Mouse (Mus musculus): ENCODE data around the gene Slc38a9. TPM values are rescaled to one million over a fixed set of nuclear protein-coding genes. Genes with fewer than 3 reads are reported as not detected.
A peak's percentile ranks its signal among the peaks of the same experiment; 100 is the strongest.

The Slc38a9 gene
- total RNA-seq (2021), result 1 to 10 TPM; 5.7 to 6.0 TPM
- long read RNA-seq, experiment 1, full-length matches to known transcripts, result 2 of 5 reads
- long read RNA-seq, experiment 1, partial matches to known transcripts, result 2 of 5 reads
- long read RNA-seq, experiment 1, other reads (novel, unspliced or antisense), result 1 of 5 reads
- long read RNA-seq, experiment 2, full-length matches to known transcripts, result 1 of 6 reads
- long read RNA-seq, experiment 2, partial matches to known transcripts, result 1 of 6 reads
- long read RNA-seq, experiment 2, other reads (novel, unspliced or antisense), result 4 of 6 reads

DNA sequence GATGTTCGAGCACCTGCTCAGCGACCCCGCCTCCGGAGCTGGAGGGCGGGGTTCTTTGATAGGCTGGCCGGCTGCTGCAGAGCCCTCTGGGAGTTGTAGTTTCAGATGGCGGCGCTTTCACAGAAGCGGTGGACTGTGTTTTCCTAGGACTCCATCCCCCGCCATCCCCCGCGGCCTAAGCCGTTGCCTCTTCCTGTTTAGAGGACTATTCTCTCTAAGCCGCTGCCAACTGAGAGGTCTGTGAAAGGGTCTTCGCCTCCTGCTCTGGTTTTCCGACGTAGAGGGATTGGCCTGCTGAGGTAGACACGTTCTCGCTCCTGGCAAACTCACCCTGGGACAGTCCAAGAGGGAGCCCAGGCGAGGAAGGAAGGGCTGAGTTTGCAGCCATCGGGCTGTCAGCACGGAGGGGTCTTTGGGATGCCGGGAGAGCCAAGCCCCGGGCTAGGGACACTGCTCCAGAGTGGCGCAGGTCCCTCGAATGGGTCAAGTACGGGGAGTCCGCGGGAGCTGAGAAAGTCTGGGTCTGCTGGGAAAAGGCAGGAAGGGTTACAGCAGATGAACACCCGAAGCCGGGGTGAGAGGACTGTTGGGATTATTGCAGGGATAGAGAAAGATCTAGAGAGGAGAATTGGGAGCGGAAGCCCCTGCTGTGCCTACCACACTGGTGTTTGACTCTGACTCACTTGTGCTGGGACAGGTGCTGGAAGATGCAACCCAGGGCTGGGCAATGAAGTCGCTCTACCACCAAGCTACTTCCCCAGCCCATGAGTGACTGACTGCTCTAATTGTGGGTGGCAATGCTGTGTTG, at the start of gene Slc38a9:
TSS of gene Slc38a9 (plus strand) at position 178 of the 808 bp plus-strand sequence.
- DNase-seq, result peak; percentile 82 to 89
- intact Hi-C loops (cut with DNase I), result no loop called here

GRCm38 (mm10) chr13:112621592-112621991, 39.0 kb upstream of the Slc38a9 start:
- DNase-seq, result no peak
- intact Hi-C loops (cut with DNase I), result loop anchor here (10.0 kb wide), 1 partner anchor 347 kb away; no protein-coding TSS in a partner anchor

DNA sequence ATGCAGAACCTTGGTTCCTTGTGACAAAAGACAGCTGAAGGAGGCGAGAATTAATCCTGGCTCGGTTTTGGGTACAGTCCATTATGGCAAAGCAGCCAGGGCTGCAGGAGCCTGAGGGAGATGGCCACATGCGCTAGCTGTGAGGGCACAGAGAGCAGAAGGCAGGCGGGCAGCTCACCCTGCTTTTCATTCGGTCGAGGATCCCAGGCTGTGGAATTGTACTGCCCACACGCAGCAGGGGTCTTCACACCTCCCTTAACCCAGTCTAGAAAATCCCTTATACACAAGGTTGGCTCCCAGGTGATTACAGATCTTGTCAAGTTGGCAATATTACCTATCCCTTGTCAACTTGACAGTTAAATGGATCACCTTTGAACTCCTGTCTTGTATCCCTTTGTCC, 36.9 kb upstream of the Slc38a9 start:
- intact Hi-C loops (cut with DNase I), result loop anchor here (10.0 kb wide), 1 partner anchor 349 kb away; no protein-coding TSS in a partner anchor
- DNase-seq, result no peak

DNA sequence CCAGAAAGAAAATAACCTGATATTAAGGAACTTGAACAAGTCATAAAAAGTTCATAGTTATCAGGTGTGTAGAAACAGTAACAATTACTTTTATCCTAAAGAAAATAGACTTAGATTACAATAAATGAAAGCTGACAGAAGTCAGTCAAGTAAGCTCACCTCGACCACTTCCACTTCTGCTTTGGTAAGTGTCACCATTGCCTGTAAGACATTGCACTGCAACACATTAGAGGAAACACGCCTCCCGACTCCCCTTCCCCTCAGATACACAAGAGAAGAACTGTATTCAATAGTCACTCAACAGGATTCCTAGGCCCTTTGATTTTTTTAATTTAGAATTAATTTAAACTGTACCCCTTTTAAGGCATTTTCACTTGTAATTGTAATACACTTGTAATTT, 35.9 kb upstream of the Slc38a9 start:
- intact Hi-C loops (cut with DNase I), result loop anchor here (10.0 kb wide), 1 partner anchor 350 kb away; no protein-coding TSS in a partner anchor
- no peak for DNase-seq

- intact Hi-C loops (cut with DNase I), result loop anchor here (10.0 kb wide), 1 partner anchor 351 kb away; no protein-coding TSS in a partner anchor
- no peak for DNase-seq
These were observed 35.0 kb upstream of the Slc38a9 start for GRCm38 (mm10) chr13:112625566-112625965.

DNA sequence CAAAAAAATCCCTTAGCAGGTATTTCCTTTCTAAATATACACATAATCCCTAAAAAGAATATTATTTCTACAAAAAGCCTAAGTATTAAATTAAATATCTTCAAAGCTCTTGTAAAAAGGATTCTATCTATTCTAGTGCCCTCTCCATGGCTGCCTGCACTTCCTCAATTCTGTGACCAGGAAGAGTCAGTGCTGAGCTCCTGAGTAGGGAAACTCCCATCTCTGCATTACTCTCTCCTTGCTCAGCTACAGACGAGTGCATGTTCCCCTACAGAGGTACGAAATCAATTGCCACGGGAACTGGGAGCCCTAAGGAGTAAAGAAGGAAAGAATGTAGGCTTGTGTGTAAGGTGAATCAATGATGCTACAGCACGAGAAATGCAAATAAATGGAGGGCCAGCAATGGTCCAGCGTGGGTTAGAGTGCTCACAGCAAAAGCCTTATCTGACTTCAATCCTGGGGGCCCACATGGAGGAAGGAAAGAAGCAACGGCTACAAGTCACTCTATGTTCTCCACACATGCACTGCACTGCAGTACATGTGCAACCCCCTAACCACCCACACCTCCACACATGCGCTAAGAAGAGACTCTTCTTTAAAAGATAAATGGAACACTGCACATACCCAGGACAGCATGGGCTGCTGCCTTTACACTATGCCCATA, 25.2 kb upstream of the Slc38a9 start:
- no peak for DNase-seq
- intact Hi-C loops (cut with DNase I), result no loop called here

DNA sequence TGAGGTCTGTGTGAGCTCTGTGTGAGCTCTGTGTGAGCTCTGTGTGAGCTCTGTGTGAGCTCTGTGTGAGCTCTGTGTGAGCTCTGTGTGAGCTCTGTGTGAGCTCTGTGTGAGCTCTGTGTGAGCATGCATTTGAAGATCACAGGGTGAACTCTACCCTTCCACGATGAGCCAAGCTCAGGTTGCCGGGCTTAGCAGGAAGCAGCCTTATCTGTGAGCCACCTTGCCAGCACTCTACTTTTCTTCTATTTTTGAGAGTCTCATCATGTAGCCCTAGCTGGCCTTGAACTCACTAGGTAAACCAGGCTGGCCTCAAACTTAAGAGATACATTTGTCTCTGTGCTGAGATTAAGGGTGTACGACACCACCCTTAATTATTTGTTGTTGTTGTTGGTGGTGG, 24.1 kb upstream of the Slc38a9 start:
- DNase-seq, result no peak
- intact Hi-C loops (cut with DNase I), result no loop called here

GRCm38 (mm10) chr13:112639111-112639510, 21.4 kb upstream of the Slc38a9 start:
- intact Hi-C loops (cut with DNase I), result no loop called here
- no peak for DNase-seq

DNA sequence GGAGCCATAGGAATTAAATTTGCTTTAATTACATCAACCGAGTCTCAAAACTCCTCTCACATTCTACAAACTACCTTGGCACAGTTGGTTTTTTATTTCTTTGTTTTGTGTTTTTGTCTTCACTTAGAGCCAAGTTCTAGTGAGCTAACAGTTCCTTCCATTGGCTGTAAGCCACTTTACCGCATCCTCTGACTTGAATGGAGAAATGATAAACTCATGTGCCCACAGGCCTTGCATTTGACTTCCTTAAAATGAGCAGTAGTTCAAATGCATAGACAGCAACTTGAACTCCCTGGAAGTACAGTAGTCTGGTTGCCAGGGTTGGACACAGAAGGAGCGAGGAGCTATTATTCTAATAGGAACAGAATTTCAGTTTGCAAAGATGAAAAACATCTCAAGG, 17.7 kb upstream of the Slc38a9 start:
- intact Hi-C loops (cut with DNase I), result no loop called here
- no peak for DNase-seq

DNA sequence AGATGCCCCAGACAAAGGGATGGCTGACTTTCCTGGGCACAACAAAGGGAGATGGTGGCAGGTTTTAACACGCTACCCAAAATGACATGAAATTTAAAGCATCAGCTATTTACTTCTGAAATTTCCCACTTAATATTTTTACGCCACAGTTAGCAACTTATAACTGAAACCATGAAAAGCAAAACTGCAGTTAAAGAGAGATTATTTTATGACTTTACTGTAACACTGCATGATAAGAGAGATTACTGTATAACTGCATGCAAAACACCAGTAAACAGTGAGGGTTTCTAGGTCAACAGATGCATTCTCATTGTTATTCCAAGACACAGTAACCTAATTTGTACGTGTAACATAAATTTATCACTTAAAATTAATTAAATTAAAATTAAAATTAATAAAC, 15.6 kb upstream of the Slc38a9 start:
- intact Hi-C loops (cut with DNase I), result no loop called here
- no peak for DNase-seq

GRCm38 (mm10) chr13:112645529-112646186, 14.9 kb upstream of the Slc38a9 start:
- DNase-seq, result no peak
- intact Hi-C loops (cut with DNase I), result no loop called here

GRCm38 (mm10) chr13:112651183-112651582, 9.4 kb upstream of the Slc38a9 start:
- intact Hi-C loops (cut with DNase I), result loop anchor here (10.0 kb wide), 1 partner anchor 336 kb away; no protein-coding TSS in a partner anchor

DNA sequence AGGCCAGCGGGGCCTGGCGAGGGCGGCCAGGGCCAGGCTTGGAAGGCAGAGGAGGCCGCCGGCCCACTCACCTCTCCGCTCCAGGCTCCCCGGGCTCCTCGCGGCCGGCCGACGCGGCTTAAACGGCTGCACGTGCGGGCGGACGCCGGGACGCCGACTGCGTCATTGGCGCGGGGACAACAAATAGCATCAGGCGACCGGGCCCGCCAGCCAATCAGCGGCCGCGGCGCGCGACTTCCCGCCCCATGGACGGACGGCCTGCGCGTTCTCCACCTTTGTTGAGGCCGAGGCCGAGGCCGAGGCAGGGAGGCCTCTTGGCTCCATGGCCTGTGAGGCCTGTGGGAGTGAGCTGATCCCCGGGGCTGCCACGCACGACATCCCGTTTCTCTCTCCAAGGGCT, 8.3 kb upstream of the Slc38a9 start, which contains the start of gene Ddx4:
TSS of gene Ddx4 (minus strand) at position 271 of the 400 bp plus-strand sequence.
- no peak for DNase-seq
- intact Hi-C loops (cut with DNase I), result loop anchor here (10.0 kb wide), 1 partner anchor 337 kb away; no protein-coding TSS in a partner anchor

More at GRCm38 (mm10) chr13:112651183-112651582, 9.4 kb upstream of the Slc38a9 start:
- DNase-seq, result no peak

DNA sequence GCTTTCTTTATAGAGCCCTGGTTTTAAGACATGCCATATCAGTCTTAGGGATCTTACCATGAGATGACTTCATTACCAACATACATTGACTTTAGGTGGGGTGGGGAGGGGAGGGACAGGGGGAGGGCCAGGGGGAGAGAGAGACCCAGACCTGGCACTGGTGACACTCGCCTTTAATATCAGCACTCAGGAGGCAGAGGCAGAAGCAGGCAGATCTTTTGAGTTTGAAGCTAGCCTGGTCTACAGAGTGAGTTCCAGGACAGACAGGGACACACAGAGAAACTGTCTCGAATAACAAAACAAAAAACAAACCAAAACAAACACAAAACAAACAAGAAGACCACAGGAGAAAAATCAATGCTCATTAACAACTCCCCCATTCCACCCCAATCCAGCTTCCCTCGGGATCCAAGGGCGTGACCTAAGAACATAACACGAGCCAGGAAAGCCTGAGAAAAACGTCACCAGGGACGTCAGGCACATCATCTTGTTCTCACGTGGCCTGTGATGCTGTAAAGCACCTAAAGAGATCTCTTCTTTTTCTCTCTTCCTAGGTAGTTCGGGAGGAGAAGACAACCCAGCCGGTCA, 471 bp upstream of the Slc38a9 start:
- no peak for DNase-seq
- intact Hi-C loops (cut with DNase I), result loop anchor here (10.0 kb wide), 1 partner anchor 345 kb away; no protein-coding TSS in a partner anchor

GRCm38 (mm10) chr13:112661687-112662086, 1.1 kb downstream of the Slc38a9 start:
- intact Hi-C loops (cut with DNase I), result no loop called here
- DNase-seq, result no peak

GRCm38 (mm10) chr13:112666433-112667024, 6.0 kb downstream of the Slc38a9 start:
- intact Hi-C loops (cut with DNase I), result no loop called here
- DNase-seq, result no peak

DNA sequence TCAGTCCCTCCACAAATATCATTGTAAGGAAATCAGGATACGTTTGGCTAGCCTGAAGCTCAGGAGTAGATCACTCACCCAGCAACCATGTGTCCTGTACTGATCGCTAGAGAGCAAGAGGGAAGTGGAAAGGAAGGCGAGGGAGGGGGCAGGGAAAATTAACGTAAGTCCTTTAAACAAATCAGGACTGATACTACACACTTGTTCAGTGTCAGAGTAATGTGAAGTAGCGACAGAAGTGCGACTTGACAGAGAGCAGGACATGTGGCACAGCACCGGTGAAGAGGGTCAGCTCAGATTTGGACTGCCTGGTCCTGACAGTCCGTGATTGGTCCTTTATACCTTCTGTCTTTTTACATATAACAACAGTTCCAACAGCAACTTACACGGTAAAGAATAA, 6.7 kb downstream of the Slc38a9 start:
- intact Hi-C loops (cut with DNase I), result no loop called here
- DNase-seq, result no peak

DNA sequence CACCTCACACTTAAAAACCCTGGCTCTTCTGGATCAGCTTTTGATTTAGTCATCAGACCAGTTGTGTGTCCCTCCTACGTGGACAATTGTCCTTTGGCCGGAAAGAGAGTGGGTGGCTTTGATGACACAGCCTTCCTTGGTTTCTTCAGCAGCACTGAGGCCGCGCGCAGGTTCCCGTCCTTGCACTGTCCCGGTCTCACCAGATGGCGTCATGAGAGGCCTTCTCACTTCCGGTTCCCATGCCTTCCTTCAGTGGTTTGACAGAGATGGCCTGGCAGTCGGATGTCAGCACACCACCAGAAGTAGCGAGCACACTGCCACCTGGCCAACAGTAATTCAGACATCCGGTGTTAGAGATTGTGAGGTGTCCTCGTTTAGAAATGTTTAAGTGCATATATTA, 11.2 kb downstream of the Slc38a9 start:
- intact Hi-C loops (cut with DNase I), result loop anchor here (2.0 to 5.0 kb wide), 2 partner anchors 235 to 366 kb away; partner anchors contain the start of gene Cdc20b
- DNase-seq, result no peak

GRCm38 (mm10) chr13:112672797-112673196, 12.2 kb downstream of the Slc38a9 start:
- intact Hi-C loops (cut with DNase I), result loop anchor here (5.0 kb wide), 1 partner anchor 365 kb away; the partner anchor contains the start of gene Cdc20b
- no peak for DNase-seq
